Mouse (Mus musculus): Measurements from ENCODE around the gene Fbp2. TPM values are rescaled to one million over a fixed set of nuclear protein-coding genes. Genes with fewer than 3 reads are reported as not detected.
A peak's percentile ranks its signal among the peaks of the same experiment; 100 is the strongest.

Fbp2 gene
- polyA plus RNA-seq, 1 experiment, result not detected

- H3K4me3 ChIP-seq (ENCODE audit: extremely low read depth, insufficient read depth, insufficient read length), result 0 out of 2 replicates have a peak within 1 kb of the TSS, but pooled peaks have one; percentile 6
- H3K4me1 ChIP-seq (ENCODE audit: control insufficient read depth, insufficient read depth, insufficient read length), result peaks cover 3% of the 10 kb centered on the region; the same call in 1 of the 2 replicates
- TF ChIP-seq POLR2A (IDR thresholded peaks at IDR 0.05; ENCODE audit: low read depth, low read length) (no peak), CTCF (IDR thresholded peaks at IDR 0.05; ENCODE audit: extremely low read depth, insufficient read depth, insufficient read length, insufficient replicate concordance) (no peak)
- DNase-seq (ENCODE audit: low read depth in 1 of 2, low spot score in 2 of 2), result no peak
- H3K27ac ChIP-seq (ENCODE audit: insufficient read depth, low read length), result no peak within 1 kb of the TSS
- WGBS, result 9% methylated on average over 28 of the region's 29 CpGs
- peaks cover 4% of the 10 kb centered on the region; the same call in 1 of the 2 replicates for H3K27me3 ChIP-seq (ENCODE audit: control insufficient read depth, insufficient read depth, low read length)
- H3K36me3 ChIP-seq (ENCODE audit: control insufficient read depth, insufficient read depth, low read length), result no peaks in the 10 kb centered on the region
Measured at GRCm38 (mm10) chr13:62887712-62888441, 29.7 kb upstream of the Fbp2 start, which contains the start of gene Fbp1. TSS of gene Fbp1 (minus strand) at chr13:62888282.

DNA sequence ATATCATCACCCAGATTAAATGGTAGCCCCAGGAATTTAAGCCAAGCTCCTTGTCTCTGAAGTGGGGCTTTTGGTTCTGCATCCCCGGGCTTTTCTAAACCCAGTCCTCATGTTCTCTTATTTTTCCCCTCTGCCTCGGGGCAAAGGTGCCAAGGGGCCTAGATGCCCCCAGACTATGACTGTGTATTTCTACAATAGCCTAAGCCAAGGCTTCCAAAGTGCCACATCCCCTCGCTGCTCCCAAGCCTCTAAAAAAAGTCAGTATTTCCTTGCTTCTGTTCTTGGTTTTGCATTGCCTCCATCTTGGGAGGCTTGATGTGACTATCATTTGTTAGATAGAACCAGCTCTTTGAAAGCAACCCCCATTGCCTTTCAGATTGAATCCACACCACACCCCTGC, 26.3 kb upstream of the Fbp2 start:
- H3K27ac ChIP-seq (ENCODE audit: insufficient read depth, low read length), result no peak overlapping the region
- H3K27me3 ChIP-seq (ENCODE audit: control insufficient read depth, insufficient read depth, low read length), result peaks cover 4% of the 10 kb centered on the region; the same call in 1 of the 2 replicates
- TF ChIP-seq POLR2A (IDR thresholded peaks at IDR 0.05; ENCODE audit: low read depth, low read length) (no peak), CTCF (IDR thresholded peaks at IDR 0.05; ENCODE audit: extremely low read depth, insufficient read depth, insufficient read length, insufficient replicate concordance) (no peak)
- peaks cover 5% of the 10 kb centered on the region; the same call in 1 of the 2 replicates for H3K4me1 ChIP-seq (ENCODE audit: control insufficient read depth, insufficient read depth, insufficient read length)
- 81% methylated on average over 3 of the region's 3 CpGs for WGBS
- no peak for DNase-seq (ENCODE audit: low read depth in 1 of 2, low spot score in 2 of 2)
- H3K36me3 ChIP-seq (ENCODE audit: control insufficient read depth, insufficient read depth, low read length), result no peaks in the 10 kb centered on the region
- no peak overlapping the region for H3K4me3 ChIP-seq (ENCODE audit: extremely low read depth, insufficient read depth, insufficient read length)

GRCm38 (mm10) chr13:62883925-62884324, 25.7 kb upstream of the Fbp2 start:
- peaks cover 4% of the 10 kb centered on the region; the same call in 1 of the 2 replicates for H3K27me3 ChIP-seq (ENCODE audit: control insufficient read depth, insufficient read depth, low read length)
- no peaks in the 10 kb centered on the region for H3K36me3 ChIP-seq (ENCODE audit: control insufficient read depth, insufficient read depth, low read length)
- peaks cover 8% of the 10 kb centered on the region; the same call in 1 of the 2 replicates for H3K4me1 ChIP-seq (ENCODE audit: control insufficient read depth, insufficient read depth, insufficient read length)
- TF ChIP-seq POLR2A (IDR thresholded peaks at IDR 0.05; ENCODE audit: low read depth, low read length) (no peak), CTCF (IDR thresholded peaks at IDR 0.05; ENCODE audit: extremely low read depth, insufficient read depth, insufficient read length, insufficient replicate concordance) (no peak)
- WGBS, result 80% methylated on average over 9 of the region's 9 CpGs
- no peak overlapping the region for H3K4me3 ChIP-seq (ENCODE audit: extremely low read depth, insufficient read depth, insufficient read length)
- no peak overlapping the region for H3K27ac ChIP-seq (ENCODE audit: insufficient read depth, low read length)
- no peak for DNase-seq (ENCODE audit: low read depth in 1 of 2, low spot score in 2 of 2)

DNA sequence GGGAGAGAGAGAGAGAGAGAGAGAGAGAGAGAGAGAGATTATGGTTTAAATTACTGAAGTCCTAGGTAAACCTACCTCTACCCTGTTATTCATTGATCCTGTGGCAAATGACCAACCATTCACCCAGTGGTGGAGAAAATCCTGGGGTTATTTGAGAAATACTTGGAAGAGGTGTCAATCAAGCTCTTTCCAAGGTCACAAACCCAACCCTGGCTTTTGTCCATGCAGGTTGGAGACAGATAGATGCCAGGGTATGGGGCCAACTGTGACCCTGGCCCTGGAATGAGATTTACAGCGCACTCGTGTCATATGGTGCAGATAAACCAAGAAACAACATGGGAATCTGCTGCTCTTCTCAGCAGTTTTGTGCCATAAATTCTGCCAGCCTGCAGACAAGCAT, 25.2 kb upstream of the Fbp2 start:
- WGBS, result 87% methylated on average over 2 of the region's 2 CpGs
- Histone ChIP-seq H3K4me3 (ENCODE audit: extremely low read depth, insufficient read depth, insufficient read length) (no peak overlapping the region), H3K27me3 (ENCODE audit: control insufficient read depth, insufficient read depth, low read length) (peaks cover 4% of the 10 kb centered on the region; the same call in 1 of the 2 replicates), H3K36me3 (ENCODE audit: control insufficient read depth, insufficient read depth, low read length) (no peaks in the 10 kb centered on the region), H3K27ac (ENCODE audit: insufficient read depth, low read length) (no peak overlapping the region), H3K4me1 (ENCODE audit: control insufficient read depth, insufficient read depth, insufficient read length) (peaks cover 8% of the 10 kb centered on the region; the same call in 1 of the 2 replicates)
- DNase-seq (ENCODE audit: low read depth in 1 of 2, low spot score in 2 of 2), result no peak
- no peak for TF ChIP-seq CTCF (IDR thresholded peaks at IDR 0.05; ENCODE audit: extremely low read depth, insufficient read depth, insufficient read length, insufficient replicate concordance)
- no peak for TF ChIP-seq POLR2A (IDR thresholded peaks at IDR 0.05; ENCODE audit: low read depth, low read length)

- Histone ChIP-seq H3K27me3 (ENCODE audit: control insufficient read depth, insufficient read depth, low read length) (peaks cover 4% of the 10 kb centered on the region; the same call in 1 of the 2 replicates), H3K4me3 (ENCODE audit: extremely low read depth, insufficient read depth, insufficient read length) (no peak overlapping the region), H3K4me1 (ENCODE audit: control insufficient read depth, insufficient read depth, insufficient read length) (peaks cover 8% of the 10 kb centered on the region; the same call in 1 of the 2 replicates), H3K36me3 (ENCODE audit: control insufficient read depth, insufficient read depth, low read length) (no peaks in the 10 kb centered on the region), H3K27ac (ENCODE audit: insufficient read depth, low read length) (no peak overlapping the region)
- no peak for DNase-seq (ENCODE audit: low read depth in 1 of 2, low spot score in 2 of 2)
- TF ChIP-seq CTCF (IDR thresholded peaks at IDR 0.05; ENCODE audit: extremely low read depth, insufficient read depth, insufficient read length, insufficient replicate concordance), result no peak
- TF ChIP-seq POLR2A (IDR thresholded peaks at IDR 0.05; ENCODE audit: low read depth, low read length), result no peak
- 85% methylated on average over 5 of the region's 5 CpGs for WGBS
Measured at GRCm38 (mm10) chr13:62882856-62883255, 24.6 kb upstream of the Fbp2 start.

DNA sequence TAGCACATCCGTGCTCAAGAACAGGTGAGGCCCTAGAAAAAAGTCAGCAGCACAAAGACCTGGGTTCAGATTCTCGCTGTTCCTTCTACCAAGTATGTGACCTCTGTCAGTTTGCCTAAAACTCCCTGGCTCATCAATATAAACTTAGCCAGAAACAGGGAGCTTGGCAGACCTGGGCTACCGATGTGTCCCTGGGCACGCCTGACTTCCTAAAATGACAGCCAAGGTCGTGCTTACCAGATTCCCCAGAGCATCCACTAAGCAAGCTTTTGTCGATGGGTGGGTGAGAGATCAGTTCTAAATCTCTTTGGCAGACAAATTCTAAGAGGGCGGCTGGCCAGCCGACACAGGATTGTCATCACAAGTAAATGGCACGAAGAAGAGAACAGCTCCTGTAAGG, 23.1 kb upstream of the Fbp2 start:
- H3K27me3 ChIP-seq (ENCODE audit: control insufficient read depth, insufficient read depth, low read length), result no peaks in the 10 kb centered on the region
- H3K27ac ChIP-seq (ENCODE audit: insufficient read depth, low read length), result no peak overlapping the region

More for the DNA sequence above, 23.1 kb upstream of the Fbp2 start:
- no peak for DNase-seq (ENCODE audit: low read depth in 1 of 2, low spot score in 2 of 2)
- 78% methylated on average over 9 of the region's 9 CpGs for WGBS
- Histone ChIP-seq H3K36me3 (ENCODE audit: control insufficient read depth, insufficient read depth, low read length) (no peaks in the 10 kb centered on the region), H3K4me3 (ENCODE audit: extremely low read depth, insufficient read depth, insufficient read length) (no peak overlapping the region), H3K4me1 (ENCODE audit: control insufficient read depth, insufficient read depth, insufficient read length) (peaks cover 5% of the 10 kb centered on the region; the same call in 1 of the 2 replicates)
- TF ChIP-seq CTCF (IDR thresholded peaks at IDR 0.05; ENCODE audit: extremely low read depth, insufficient read depth, insufficient read length, insufficient replicate concordance) (no peak), POLR2A (IDR thresholded peaks at IDR 0.05; ENCODE audit: low read depth, low read length) (no peak)

Data from spleen, adult 2 months (tissue).